Mouse (Mus musculus) adipocyte (in vitro differentiated cells): ENCODE results near the gene Klhl9.
A peak's percentile ranks its signal among the peaks of the same experiment; 100 is the strongest.

Experiments used
- DNase-seq: peaks from one replicate; pipeline ENCODE4 v3.0.0-alpha.2; 2016; ENCODE audit warnings: low spot score

Gene Klhl9

GRCm38 (mm10) chr4:88715059-88715458 is 7.2 kb downstream of the Klhl9 start:
- DNase-seq: peak; percentile 22

GRCm38 (mm10) chr4:88714281-88714680 is 8.0 kb downstream of the Klhl9 start:
- peak; percentile 42 for DNase-seq

DNA sequence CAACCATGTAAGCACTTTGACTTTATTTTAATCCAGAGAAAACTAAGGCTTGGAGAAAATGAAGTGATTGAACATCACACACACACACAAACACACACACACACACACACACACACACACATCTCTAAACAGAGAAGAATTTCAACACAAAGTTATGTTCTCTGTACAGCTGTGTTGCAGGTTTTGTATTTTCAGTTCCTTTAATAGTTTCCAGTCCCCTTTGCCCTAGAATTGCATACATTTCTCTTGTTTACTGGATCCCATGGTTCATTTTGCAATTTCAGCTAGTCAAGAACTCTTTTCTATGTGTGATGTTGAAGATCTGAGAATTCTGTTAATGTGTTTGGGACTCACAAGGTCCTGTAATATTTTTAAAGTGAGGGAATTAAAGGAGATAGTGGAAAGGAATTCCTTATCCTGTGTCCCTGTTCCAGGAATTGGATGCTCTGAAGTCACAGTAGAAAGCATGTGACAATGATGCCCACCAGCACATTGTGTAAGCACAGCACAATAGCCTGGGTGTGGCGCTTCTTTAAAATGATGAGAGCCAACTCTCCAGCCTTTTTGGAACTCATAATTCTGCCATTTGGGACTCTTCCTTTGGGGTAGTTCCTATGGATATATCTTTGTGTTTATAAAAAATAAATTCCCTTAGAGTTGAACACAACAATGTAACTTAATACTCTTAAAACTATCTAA is 15.0 kb downstream of the Klhl9 start:
- DNase-seq: peak; percentile 62

DNA sequence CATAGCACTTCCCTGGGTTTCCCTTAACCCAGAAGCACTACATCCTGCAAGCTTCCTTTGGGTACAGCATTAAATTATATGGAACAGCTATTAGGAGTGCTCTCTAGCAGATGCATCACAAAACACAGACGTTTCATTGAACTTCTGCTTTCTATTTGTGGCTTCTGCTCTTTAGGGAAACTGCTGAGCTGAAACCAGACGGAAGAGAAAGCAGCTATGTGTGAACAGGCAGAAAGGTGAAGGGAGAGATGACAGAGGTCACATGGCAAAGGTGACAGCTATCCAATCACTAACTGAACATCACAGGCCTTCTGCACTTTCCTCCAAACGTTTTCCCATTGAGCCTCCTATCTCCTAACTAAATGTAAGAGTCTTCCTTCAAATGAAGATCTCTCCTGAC is 16.3 kb downstream of the Klhl9 start:
- no peak for DNase-seq

DNA sequence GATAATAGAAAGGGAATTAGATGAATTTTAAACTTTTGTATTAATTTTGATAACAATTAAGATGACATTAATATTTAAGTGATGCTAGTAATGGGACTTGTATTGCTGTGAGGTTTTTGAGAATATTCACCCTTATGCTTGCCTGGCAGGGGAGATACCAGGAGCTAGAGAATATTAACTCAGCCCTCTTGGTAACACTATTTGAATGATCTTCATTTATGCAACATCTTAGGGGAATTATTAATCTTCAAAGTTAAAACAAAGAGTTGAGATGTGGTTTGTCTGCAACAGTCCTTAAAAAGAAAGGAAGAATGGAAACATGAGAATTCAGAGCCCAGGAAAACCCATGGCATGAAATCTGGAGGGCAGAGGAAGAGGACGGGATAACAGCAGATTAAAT is 23.0 kb downstream of the Klhl9 start:
- no peak for DNase-seq

DNA sequence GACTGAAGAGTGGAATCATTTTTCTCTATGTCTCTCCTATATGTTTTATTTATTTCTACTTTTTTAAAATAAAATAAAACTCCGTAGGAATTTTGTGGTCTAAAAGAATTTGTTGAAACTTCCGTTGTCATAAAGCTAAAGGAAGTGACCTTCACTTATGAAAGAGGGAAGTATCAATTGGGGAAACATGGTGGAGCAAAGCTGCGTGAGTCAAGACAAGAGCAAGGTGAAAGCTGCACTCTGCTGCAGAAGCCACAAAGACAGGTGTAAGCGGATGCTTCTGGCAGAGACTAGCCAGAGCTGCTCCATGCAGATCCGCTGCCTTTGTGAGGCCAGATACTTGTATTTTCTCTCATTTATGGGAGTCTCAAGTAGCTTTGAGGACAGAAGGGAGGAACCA is 23.5 kb downstream of the Klhl9 start:
- DNase-seq: no peak

- DNase-seq: no peak
Measured at GRCm38 (mm10) chr4:88697753-88698152, 24.5 kb downstream of the Klhl9 start.

DNA sequence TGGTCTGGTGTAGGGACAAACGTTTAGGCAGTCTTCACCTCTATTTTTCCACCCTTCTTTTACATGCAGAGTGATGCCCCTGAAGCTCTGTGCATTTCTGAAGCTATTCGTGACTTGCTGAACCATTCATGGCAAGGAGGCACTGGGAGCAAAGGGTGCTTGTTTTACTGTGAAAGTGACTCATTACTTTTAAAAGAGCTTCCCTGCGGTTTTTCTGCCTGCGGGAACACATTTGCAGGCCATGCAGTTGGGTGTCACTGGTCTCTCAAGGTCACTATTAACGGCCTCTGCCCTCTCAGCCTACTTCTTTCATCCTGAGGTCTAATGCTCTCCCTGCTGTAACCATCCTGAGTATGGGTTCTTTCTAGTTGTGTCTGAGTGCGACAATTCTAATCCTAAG is 25.2 kb downstream of the Klhl9 start:
- no peak for DNase-seq

DNA sequence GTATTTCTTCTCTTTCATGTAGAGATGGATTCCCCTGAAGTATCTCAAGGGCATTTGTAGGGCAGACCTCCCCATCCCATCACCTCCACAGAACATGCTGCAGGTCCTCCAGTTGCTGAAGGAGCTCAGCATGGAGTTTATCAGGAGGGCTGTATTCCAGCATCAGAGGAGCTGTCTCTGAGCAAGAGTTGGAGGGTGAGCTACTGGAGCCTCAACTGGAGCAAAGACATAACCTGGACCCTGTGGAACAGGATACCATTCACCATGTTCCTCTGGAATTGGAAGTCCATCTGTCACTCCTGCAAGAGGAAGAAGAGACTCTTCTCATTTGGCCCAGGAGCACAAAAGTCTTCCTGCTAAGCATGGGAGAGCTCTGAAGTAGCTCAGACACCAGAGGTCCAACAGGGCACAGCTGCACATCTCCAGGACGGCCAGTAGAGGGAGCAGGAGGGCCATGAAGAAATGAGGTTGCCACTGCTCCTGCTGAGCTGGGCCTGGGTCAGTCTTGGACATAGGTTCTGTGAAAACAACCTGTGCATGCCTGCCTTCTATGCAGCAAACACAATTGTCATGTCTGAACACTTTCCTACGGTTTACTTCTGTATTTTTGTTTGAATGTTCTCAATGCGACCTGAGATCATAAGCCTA is 25.9 kb downstream of the Klhl9 start:
- peak; percentile 83 for DNase-seq

GRCm38 (mm10) chr4:88693392-88693791 is 28.9 kb downstream of the Klhl9 start:
- no peak for DNase-seq

DNA sequence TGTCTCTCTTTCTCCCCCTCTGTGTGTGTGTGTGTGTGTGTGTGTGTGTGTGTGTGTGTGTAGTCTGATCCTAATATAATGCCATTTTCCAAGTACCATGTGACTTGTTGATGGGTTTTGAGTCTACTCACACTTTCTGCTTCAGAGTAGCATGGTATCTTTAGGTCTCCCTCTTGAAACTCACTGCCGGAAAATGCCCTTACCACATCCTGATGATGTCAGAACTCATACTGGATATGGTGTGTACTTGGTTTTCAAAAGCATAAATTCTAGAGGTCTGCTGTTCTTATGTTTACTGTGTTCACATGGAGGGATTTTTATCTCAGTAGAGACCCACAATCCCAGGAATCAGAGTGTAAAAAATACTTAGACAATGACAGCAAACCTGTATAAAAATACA is 29.7 kb downstream of the Klhl9 start:
- DNase-seq: no peak

DNA sequence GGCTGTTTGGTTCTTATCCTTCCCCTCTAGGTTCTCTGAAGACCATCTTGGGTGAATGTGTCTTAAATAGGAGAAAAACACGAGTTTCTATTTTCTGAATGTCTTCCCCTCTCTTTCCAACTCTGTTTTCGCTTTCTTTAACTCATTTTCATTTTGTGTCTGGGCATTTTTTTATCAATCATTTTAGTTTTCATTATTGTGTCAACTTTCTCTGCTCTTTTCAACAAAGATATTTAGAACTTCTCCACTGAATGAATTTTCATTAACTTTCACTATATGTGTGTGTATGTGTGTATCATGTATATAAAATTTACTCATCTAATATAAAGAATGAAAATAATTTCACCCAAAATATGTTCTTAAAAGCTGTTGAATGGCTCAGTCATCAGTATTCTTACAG is 31.0 kb downstream of the Klhl9 start, which contains the start of gene Ifnab:
Gene Ifnab, minus strand, starts transcription at position 101 of the 400 bp plus-strand sequence.
- DNase-seq: no peak

GRCm38 (mm10) chr4:88683812-88684211 is 38.5 kb downstream of the Klhl9 start, which contains the start of gene Ifna2:
TSS of gene Ifna2 (minus strand) at chr4:88683912.
- DNase-seq: no peak

DNA sequence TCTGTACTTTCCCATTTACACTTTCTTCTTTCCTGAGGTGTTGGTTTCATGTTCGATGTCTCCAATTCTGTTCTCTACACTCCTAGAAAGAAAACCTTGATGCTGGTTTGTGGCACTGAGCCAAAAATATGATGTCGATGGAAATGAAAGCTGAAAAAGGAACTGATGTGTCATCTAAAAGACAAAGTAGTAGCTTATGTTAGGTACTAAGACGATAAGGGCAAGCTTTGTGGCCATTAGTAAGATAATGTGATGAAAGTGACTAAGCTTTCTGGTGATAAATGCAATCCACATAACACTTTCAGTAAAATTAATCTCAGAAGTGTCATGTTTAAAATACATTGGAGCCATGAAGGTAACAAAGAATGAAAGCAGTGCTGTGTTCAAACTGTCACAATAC is 40.9 kb downstream of the Klhl9 start:
- DNase-seq: no peak

GRCm38 (mm10) chr4:88680362-88680761 is 41.9 kb downstream of the Klhl9 start:
- DNase-seq: peak; percentile 53

GRCm38 (mm10) chr4:88676824-88677223 is 45.4 kb downstream of the Klhl9 start, which contains the start of gene Ifna16:
TSS of gene Ifna16 (minus strand) at chr4:88676924.
- DNase-seq: no peak
